Mouse (Mus musculus) MN1 (cell line): ENCODE data around the gene Stk32c.
A peak's percentile ranks its signal among the peaks of the same experiment; 100 is the strongest.

Experiments used
- DNase-seq: peaks from one replicate; pipeline ENCODE4 v3.0.0-alpha.2; 2016; ENCODE audit warnings: low spot score

Gene Stk32c

DNA sequence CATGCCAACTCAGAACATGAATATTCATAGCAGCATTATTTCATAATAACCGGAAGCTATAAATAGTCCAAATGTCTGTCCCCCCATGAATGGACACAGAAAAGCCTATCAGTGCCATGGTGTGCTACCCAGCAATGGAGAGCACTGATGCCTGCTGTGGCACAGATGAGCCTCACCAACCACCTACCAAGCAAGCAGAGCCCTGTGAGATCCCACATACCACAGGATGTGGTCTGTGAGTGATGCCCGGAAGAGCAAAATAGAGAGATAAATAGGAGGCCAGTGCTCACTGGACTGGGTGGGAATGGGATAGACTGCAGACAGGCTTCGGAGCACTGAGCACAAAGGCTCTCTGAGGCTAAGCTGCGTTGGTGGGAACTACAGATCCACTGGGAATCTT, 16.1 kb downstream of the Stk32c start:
- DNase-seq: no peak

DNA sequence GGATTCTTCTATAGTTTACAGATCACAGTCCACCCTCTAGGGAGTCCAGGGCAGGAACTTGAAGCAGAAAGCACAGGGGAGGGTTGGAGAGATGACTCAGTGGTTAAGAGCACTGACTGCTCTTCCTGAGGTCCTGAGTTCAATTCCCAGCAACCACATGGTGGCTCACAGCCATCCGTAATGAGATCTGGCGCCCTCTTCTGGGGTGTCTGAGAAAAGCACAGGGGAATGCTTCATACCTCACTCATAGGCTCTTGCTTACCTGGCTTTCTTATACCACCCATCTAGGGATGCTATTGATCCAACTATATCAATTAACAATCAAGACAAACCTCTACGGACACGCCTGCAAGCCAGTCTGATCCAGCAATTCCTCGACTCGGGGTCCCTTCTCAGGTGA, 21.5 kb downstream of the Stk32c start:
- no peak for DNase-seq

DNA sequence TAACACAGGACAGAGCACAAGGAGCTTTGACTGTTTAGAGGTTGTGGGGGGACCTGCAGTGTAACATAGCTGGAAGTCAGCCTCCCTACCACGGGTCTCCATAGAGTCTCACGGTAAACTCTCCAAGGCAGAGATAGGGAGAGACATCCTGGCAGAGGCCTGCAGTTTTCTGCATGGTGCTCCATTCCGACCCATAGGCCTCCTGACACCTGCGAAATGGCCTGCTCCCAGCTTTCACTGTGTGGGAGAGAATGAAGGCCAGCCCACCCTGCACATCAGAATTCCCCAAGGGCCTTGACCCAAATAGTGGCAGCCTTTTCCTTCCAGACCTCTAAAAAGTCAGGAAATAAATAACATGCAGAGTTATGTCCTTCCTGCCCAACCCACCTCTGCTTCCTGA, 22.5 kb downstream of the Stk32c start:
- no peak for DNase-seq

DNA sequence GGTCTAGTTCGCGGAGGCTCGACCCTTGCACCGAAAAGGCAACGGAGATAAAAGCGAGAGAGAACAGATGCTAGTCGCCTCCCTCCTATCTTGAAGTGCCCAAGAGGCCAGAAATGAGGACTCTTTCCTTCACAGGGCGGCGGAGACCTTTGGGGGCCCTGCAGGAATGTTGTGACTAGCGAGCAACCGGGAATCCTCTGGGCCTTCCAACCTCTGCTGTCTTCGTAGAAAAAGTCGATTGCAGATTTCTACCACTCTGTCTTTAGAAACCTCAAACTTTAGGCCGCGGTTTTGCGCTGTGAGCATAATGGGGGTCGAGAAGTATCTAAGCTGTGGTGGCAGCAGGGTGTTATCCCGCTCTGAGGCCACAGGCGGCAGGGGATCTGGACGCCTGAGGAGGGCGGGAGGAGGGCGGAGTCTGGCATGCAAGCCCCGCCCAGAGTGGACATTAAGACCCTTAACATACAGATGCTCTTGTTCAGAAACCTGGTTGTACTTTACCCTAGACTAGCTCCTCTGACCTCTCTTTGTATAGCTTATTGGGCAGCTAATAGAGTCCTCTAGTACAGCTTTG, 24.4 kb downstream of the Stk32c start:
- DNase-seq: peak; percentile 71

DNA sequence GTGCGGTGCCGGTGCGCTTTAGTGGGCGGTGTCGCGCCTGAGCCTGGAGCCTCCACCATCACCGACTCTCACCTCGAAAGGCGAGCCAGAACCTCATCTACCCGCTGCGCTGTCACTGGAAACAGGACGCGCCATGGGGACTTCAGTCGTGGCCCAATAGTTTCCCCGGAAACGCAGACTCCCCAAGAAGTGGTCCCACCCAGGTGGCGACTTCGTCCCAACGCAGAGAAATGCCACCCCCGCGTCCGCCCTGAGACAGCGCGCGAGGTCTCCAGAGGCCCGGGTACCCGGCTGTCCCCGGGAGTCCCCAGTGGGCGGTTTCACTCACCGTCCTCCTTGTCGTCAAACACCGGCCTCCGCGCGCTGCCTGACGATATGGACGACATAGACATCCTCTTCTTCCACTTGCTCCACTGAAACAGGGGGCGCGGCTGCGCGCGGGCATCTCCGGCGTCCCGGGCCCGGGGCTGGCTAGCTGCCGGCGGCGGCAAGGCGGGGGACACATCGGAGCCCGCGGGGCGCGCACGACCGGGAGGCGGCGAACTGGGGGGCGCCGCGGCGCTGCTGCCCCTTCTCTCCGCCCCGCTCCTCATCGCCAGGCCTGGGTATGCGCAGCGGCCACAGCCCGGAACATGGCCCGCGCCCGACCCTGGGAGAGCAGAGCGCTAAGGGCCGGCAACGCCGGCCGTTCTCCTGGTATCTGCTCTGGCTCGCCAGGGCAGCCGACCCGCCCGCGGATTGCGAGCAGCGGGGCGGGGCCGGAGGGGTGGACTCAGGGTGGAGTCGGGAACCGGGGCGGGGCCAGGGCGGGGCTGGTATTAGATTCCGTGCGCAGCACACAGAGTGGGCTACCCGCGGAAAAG, 25.1 kb downstream of the Stk32c start:
- DNase-seq: peak; percentile 91

DNA sequence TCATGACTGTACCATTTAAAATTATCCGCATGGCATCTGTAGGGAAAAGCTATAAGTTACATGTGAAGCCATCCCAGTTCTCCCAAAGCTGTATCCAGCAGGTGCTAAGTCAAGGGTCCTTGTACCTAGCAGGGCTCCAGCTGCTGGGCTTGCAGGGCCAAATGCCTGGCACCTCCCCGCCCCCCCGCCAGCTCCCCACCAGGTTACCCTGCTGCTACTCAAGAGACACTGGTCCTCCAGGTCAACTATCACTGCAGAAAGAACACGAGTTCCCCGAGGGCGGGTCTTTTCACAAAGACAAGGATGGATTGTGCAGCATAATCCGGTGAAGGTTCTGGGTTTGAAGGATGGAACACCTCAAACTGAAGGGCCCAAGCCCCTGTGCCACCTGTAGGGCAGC, 25.8 kb downstream of the Stk32c start:
- no peak for DNase-seq

DNA sequence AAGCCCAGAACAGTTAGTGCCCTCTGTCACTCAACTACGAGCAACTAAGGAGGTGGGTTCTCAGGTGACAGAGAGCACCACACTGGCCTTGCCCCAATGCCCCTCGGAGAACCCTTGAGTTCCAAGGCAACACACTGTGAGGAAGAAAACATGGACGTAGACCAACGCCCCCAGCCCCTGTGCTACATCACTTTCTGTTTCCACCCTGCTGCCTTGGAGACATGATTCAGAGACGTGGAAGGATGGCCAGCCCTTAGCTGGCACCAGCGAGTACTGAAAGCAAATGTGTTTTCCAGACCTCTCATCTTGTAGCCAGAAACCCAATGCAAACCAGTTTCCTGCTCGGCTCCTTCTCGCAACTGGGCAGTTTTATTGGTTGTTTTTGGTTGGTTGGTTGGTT, 26.7 kb downstream of the Stk32c start:
- DNase-seq: peak; percentile 36

DNA sequence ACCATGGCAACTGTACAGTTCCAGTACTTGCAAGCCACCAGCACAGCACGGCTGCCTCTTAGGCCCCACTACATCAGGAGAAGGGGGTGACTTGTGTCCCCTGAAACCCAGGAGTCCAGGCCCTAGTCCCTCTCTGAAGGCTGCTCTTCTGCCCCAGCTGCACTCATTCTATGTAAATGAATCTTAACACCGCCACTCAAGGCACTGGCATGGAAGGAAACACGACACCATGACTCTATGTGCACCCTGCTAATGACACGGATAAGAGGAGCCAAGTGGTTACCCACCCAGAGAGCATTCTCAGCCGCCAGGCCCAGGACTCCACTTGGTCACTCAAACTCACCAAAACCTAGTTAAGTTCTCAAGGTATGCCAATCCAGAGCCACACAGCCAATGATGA, 27.1 kb downstream of the Stk32c start:
- DNase-seq: no peak

DNA sequence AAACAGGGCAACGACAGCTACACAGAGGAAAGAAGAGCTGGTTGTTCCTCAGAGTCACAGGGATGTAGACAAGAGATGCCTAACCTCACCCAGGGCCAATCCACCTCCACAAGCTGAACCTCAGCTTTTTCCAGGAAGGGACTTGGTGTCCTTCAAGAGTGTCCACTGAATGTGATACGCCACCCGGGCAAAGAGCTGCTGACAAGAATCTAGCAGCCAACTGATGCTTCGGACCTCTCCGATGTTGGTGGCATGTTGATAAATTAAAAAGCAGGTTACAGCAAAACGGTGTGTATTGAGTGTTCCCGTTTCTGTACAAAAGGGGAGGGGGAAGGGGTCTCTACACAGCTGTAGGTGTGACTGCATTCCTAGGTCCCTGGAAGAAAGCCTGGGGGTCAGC, 28.3 kb downstream of the Stk32c start:
- no peak for DNase-seq

DNA sequence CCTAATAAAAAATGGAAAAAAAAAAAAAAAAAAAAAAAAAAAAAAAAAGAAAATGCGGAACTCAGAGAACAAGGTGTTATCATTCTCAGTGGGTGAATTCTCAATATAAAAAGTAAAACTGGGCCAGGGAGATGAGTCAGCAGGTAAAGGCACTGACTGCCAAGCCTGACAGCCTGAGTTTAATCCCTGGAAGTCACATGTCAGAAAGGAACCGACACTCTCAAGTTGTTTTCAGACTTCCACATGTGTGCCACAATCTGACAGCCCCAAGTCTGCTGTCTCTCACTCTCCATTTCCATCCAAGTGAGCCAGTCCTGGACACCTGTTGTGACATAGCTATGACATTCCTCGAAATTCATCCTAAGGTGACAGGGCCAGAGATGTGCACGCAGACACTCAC, 28.7 kb downstream of the Stk32c start:
- no peak for DNase-seq

DNA sequence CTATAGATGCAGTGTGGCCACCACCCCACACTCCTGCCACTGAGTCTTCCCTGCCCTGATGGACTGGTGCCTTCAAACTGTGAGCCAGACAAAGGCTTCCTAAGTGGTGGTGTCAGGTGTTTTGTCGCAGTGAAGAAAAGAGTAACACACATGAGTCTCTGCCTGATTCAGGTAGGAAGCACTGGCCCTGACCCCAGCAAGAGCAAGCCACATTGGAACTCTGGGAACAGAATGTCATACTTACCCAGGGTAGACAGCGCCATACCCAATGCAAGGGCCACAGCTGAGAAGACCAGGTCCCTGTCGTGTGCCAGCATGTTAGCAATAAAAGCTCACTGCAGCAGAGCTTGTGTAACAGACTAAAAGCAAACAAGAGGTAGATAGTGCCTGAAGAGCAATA, 33.0 kb downstream of the Stk32c start:
- no peak for DNase-seq

DNA sequence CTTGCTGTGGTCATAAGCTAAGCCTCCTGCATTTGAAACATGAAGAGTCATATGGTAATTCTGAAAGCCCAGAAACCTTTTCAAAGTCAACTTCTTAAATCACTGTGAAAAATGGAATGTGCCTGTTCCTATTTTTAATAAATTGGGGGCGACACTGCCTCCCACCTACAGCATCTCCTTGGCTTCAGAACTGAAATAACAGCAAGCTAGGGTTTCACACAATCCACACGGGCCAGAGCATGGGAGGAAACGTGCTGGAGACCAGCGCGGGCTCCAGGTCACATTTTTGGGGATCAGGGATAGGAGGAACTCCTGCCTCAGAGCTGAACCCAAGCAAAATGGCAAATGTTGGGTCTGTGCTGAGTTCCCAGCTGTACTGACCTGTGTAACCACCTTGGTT, 33.8 kb downstream of the Stk32c start:
- DNase-seq: no peak

DNA sequence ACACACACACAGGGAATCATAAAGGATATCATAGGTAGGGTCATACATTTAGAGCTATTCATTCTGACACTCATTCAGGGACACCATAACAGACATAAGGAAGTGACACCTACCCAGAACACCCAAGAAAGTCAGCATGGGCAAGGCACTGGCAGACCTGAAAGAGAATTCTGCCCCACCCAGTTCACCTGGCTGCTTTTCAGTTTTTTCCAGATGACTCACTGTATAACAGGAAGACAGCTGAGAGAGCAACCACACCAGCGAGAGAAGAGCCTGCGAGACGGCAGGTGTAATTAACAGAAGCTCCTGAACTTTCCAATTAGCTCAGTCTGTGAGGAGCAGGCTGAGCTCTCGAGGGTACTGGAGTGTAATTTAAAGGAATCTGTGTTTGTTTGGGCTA, 44.0 kb downstream of the Stk32c start:
- no peak for DNase-seq

DNA sequence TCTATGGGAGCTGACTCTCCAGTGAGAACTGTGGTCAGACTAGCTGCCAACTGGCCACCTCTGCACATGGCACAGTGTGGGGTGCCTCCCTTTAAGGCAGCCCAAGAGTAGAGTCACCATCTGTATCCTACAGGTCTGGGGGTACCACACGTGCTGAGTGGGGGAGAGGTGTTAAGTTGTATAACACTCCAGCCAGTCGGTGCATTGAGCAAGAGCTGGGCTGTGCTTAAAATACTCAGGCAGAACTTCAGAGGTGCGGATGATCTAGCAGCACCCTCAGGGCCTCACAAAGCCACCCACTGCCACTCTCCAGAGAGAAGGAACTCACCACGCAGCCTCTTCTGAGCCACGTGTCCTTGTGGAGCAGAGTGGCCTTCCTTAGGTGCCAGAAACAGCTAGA, 48.7 kb downstream of the Stk32c start:
- DNase-seq: no peak

DNA sequence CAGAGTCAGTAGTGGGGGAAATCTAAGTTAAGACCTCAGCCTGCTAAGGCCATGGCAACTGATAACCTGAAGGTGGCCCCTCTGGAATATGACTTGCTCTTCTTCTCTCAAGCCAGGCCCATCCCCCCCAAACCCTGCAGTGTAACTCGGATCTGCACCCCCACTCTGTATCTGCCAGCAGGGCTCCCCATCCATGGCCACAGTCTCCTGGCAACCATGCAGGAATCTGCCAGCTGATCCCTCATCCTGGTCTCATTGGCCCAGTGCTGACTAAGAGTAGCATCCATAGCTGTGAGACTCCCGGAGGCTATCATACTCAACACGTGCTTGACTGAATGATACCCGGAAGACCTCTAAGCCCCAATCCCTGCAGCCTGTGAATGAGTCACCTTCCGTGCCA, 54.2 kb downstream of the Stk32c start:
- DNase-seq: no peak

DNA sequence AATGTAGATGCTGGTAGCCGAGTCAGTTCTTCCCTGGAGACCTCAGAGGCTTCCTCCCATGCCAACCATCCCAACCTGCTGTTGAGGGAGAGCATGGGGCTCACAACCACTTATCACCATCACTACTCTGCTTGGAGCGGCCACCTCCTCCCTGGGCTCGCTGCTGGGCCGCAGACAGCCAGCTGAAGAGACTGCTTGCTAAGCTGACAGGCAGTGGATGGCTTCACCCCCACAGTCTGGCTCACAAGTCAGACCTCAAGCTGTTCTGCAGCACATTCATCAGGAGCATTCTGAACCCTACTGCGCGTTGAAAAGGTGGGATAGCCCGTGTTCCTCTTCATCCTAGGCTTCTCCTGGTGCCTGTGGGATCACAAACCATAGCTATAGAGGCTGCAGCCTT, 54.6 kb downstream of the Stk32c start:
- DNase-seq: no peak

DNA sequence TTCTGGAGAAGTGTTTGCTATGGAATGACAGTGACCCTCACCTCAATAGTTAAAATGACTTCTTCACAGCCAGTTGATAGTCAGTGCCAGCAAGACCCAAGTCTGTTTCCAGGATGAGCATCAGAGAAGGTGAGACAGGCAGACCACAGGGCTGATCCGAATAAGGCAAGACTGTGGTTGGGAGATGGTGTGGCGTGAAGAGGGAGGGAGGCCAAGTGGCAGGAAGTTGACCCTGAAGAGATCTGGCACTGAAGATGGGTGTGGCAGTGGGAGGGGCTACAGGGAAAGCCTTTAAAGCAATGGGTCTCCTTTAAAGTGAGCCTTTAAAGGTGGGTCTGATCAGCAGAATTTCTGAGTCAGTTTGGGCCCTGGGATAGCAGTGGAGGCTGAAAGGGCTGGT, 55.6 kb downstream of the Stk32c start:
- no peak for DNase-seq

DNA sequence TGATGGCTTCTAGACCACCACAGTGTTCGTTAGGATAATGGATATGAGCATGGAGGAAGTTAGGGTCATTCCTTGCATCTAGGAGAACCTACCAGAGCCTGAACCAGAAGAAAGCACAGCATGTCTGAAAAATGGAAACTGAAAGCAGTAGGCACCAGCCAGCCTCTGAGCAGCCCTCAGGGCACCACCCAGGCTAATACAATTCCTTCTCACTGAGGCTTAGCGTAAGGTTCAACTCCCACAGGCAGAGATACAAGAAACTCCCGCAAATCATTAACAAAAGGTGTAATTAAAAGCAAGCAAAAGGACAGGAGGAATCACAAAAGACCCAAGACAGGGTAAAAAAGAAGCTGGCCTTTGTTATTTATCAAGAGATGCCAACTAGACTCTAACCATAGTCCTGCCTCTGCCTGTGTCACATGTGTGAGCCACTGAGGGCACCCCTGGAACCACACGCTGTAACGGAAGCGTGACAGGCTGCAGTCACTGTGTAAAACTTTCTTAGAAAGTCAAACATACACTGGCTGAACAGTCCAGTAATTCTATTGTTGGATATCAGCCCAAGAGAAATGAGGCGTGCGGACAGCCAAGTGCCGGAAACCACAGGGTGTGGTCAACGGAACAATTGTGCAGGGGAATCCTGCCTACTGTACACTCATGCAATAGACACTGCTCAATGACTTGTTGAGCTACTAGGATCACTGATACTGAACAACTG, 56.6 kb downstream of the Stk32c start:
- DNase-seq: peak; percentile 34

DNA sequence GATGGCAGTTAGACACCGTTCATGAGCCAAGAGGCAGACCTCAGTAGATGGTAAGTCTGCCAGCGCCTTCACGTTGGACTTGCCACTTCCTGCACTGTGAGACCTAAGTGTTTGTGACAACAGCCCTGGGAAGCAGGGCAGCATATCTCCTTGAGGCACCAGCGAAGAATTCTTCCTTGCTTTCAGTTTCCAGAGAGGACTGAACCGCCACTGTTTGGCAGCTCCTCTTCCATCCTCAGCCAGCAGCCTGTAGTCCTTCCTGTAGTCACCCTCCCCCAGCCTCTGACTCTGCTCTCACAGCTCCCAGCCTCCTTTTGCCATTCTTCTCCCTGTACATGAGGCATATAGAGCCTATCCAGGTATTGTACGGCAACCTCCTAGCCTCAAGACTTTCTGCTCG, 60.2 kb downstream of the Stk32c start:
- DNase-seq: no peak

DNA sequence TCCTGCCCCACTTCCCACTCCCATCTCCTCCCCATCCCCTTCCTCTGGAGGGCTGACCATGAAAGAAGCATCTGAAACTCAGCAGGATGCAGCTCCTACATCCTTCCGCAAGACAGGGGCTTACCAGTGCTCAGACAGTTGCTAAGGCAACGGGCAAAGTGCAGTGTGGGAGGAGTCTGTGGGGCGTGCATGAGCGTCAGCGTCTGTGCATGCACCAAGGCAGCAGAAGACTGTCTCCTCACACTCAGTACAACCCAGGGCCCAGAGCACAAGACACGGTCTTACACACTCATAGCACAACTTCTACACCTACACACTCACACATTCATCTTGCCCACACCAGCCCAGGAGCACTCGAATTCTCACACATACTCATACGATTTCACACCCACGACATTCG, 62.0 kb downstream of the Stk32c start:
- peak; percentile 84 for DNase-seq

DNA sequence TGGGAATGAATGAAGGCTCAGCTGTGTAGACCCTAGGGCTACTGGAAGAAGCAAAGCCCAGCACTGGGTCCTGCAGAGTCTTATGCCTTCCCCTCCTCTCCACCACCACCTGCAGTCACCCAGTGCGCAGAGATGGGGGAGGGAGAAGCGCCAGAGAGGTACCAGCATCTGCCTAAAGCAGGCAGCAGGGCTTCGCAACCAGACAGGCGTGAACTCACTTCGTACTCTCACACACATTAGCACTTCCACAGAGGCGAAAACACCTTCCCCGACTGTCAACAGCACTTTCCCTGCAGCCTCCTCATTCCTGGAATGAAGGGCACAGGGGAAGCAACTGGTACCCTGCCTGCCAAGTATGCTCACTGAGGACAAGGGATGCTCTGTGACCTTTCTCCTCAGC, 63.7 kb downstream of the Stk32c start:
- DNase-seq: no peak

DNA sequence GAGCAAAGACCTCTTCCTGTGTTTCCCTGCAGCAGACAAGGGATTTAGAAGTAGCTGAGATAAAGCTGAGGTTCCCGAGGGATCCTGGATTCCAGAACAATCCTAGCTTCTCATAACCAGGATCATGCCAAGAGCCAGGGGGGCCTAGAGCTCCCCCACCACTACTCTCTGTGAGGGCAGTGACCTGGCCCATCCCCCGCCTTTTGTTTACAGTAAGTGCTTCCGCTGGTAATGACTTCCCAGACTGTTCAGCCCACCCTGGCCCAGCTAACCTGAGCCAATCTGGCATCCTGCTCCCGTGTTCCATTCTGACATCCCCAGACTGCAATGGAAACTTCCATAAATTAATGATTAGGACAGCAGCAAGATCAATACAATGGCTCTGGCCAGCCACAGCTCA, 65.7 kb downstream of the Stk32c start:
- DNase-seq: no peak

DNA sequence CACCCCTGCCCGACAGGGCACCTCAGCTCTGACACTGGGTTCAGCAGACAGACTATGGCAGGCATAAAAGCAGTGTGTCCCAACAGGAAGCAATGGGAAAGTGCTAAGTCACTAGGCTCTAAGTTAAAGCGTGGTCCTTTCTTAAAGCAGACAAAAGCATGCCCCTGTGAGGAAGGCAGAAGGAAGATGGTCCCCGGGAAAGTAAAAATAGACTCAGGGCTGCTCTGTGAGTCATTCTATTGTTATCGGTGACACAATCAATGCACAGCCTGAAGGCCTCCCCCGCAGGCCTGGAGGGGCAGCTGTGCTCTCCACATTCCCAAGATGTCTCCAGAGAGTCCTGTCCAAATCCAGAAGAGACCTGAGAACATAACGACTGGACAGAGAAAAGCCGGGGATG, 67.2 kb downstream of the Stk32c start:
- peak; percentile 56 for DNase-seq
